Mouse (Mus musculus) cerebellum, adult 2 months (tissue): ENCODE data around the gene Ubxn7. TPM values are rescaled to one million over a fixed set of nuclear protein-coding genes. Genes with fewer than 3 reads are reported as not detected.
A peak's percentile ranks its signal among the peaks of the same experiment; 100 is the strongest.

Experiments
- DNase-seq, 2 experiments: peaks; one replicate each; pipeline ENCODE4 v3.0.0; 2021
- H3K27ac ChIP-seq: fragments of 200-500 bp; 2 replicates; pipeline ENCODE4 v1.5.1; 2012; ENCODE audit warnings: low read length, control low read depth, inconsistent platforms; ENCODE audit not compliant: insufficient read depth
- H3K27me3 ChIP-seq: fragments of 200-500 bp; 2 replicates; pipeline ENCODE4 v1.6.1; 2012; ENCODE audit warnings: inconsistent platforms, mild to moderate bottlenecking, low read length, moderate library complexity; ENCODE audit not compliant: control insufficient read depth, insufficient read depth
- H3K4me1 ChIP-seq: fragments of 200-500 bp; 2 replicates; pipeline ENCODE4 v1.6.1; 2011; ENCODE audit warnings: low read length; ENCODE audit not compliant: control insufficient read depth, insufficient read depth
- H3K4me3 ChIP-seq: fragments of 200-500 bp; replicated peaks from 2 replicates; pipeline ENCODE3; 2011; ENCODE audit warnings: mild to moderate bottlenecking, low read depth, low read length, control low read depth; ENCODE audit not compliant: insufficient read depth
- CTCF ChIP-seq: fragments of 200-500 bp; IDR thresholded peaks from 2 replicates; pipeline ENCODE4 v1.5.1; 2011; ENCODE audit warnings: low read depth, mild to moderate bottlenecking, control low read depth, low read length, moderate library complexity, borderline replicate concordance; ENCODE audit not compliant: insufficient read depth
- POLR2A ChIP-seq: fragments of 200-500 bp; IDR thresholded peaks from 2 replicates; pipeline ENCODE4 v1.6.1; 2011; ENCODE audit warnings: low read length, control low read depth, borderline replicate concordance; ENCODE audit not compliant: insufficient read depth
- WGBS: fragments of 180-500 bp; shearing (Covaris S2); methylation state at CpG from one replicate; pipeline ENCODE4 v1.1.7; 2018; 5-methylcytosine and 5-hydroxymethylcytosine counted together
- polyA plus RNA-seq: library from polyadenylated mRNA; depleted of rRNA; stranded (reverse); fragments of >200 nt; gene quantifications from 2 replicates; pipeline ENCODE4 v1.2.3, GENCODE M21; 2012

Ubxn7 gene
- polyA plus RNA-seq, 1 experiment: 18.8 TPM

GRCm38 (mm10) chr16:32312859-32313258 lies 19.2 kb upstream of the Ubxn7 start:
- no peak for TF ChIP-seq POLR2A
- no peak for TF ChIP-seq CTCF
- no peak overlapping the region for H3K27ac ChIP-seq
- no peaks in the 10 kb centered on the region for H3K27me3 ChIP-seq
- 76% methylated on average over 4 of the region's 4 CpGs for WGBS
- H3K4me3 ChIP-seq: no peak overlapping the region
- DNase-seq: no peak
- H3K4me1 ChIP-seq: no peaks in the 10 kb centered on the region

- H3K27ac ChIP-seq: no peak overlapping the region
- H3K27me3 ChIP-seq: no peaks in the 10 kb centered on the region
- H3K4me1 ChIP-seq: no peaks in the 10 kb centered on the region
- TF ChIP-seq CTCF (no peak), POLR2A (no peak)
- DNase-seq: no peak
- 76% methylated on average over 2 of the region's 2 CpGs for WGBS
- no peak overlapping the region for H3K4me3 ChIP-seq
Observed at GRCm38 (mm10) chr16:32316601-32317000, 15.5 kb upstream of the Ubxn7 start.

GRCm38 (mm10) chr16:32323953-32324352 lies 8.1 kb upstream of the Ubxn7 start:
- H3K27ac ChIP-seq: no peak overlapping the region
- 38% methylated on average over 7 of the region's 7 CpGs for WGBS
- no peak for DNase-seq

GRCm38 (mm10) chr16:32330876-32331670 lies 984 bp upstream of the Ubxn7 start:
- Histone ChIP-seq H3K4me1 (peaks cover 8% of the 10 kb centered on the region), H3K27me3 (no peaks in the 10 kb centered on the region), H3K27ac (no peak overlapping the region), H3K4me3 (no peak overlapping the region)
- DNase-seq: no peak
- 54% methylated on average over 9 of the region's 9 CpGs for whole genome bisulfite sequencing
- TF ChIP-seq CTCF: no peak
- no peak for TF ChIP-seq POLR2A

More at GRCm38 (mm10) chr16:32323953-32324352, 8.1 kb upstream of the Ubxn7 start:
- no peak overlapping the region for H3K4me3 ChIP-seq
- no peaks in the 10 kb centered on the region for H3K4me1 ChIP-seq
- no peak for TF ChIP-seq POLR2A
- TF ChIP-seq CTCF: no peak
- no peaks in the 10 kb centered on the region for H3K27me3 ChIP-seq

GRCm38 (mm10) chr16:32332556-32333511 lies 777 bp downstream of the Ubxn7 start:
- no peaks in the 10 kb centered on the region for H3K27me3 ChIP-seq
- under 1% methylated on average over 51 of the region's 54 CpGs for WGBS
- peaks cover 11% of the 10 kb centered on the region for H3K4me1 ChIP-seq
- H3K4me3 ChIP-seq: peak overlapping the region; percentile 86
- TF ChIP-seq POLR2A (0 out of 2 replicates have a peak, but pooled peaks have one; percentile 8), CTCF (no peak)
- DNase-seq: peak; percentile 47 to 61
- H3K27ac ChIP-seq: peak overlapping the region; percentile 47; the same call in 1 of the 2 replicates

GRCm38 (mm10) chr16:32335146-32335545 lies 3.1 kb downstream of the Ubxn7 start:
- WGBS: 91% methylated on average over 5 of the region's 5 CpGs
- Histone ChIP-seq H3K27me3 (no peaks in the 10 kb centered on the region), H3K27ac (no peak overlapping the region), H3K4me3 (no peak overlapping the region), H3K4me1 (peaks cover 11% of the 10 kb centered on the region)
- no peak for TF ChIP-seq CTCF
- no peak for TF ChIP-seq POLR2A
- DNase-seq: no peak

- no peak overlapping the region for H3K4me3 ChIP-seq
- WGBS: 62% methylated on average over 7 of the region's 7 CpGs
- H3K4me1 ChIP-seq: peaks cover 11% of the 10 kb centered on the region
- no peaks in the 10 kb centered on the region for H3K27me3 ChIP-seq
- DNase-seq: no peak
- no peak for TF ChIP-seq CTCF
- no peak for TF ChIP-seq POLR2A
- H3K27ac ChIP-seq: no peak overlapping the region
Observed at GRCm38 (mm10) chr16:32336026-32336780, 4.1 kb downstream of the Ubxn7 start.
